Mouse (Mus musculus): ENCODE data around the gene Nek8.

- TF ChIP-seq CTCF (IDR thresholded peaks at IDR 0.05; ENCODE audit: control insufficient read depth, insufficient read depth, insufficient replicate concordance, low read depth, low read length) (no peak), POLR2A (IDR thresholded peaks at IDR 0.05; ENCODE audit: control insufficient read depth, low read depth, low read length) (peak; percentile 43; the same call in 1 of the 2 replicates)
Observed at GRCm38 (mm10) chr11:78188331-78189233, 12.1 kb upstream of the Nek8 start, which contains the start of gene Rab34.

Measured in testis, adult 2 months (tissue).